Mouse (Mus musculus) kidney, adult 2 months (tissue): ENCODE results near the gene Trappc3l. TPM values are rescaled to one million over a fixed set of nuclear protein-coding genes. Genes with fewer than 3 reads are reported as not detected.

Experiments
- DNase-seq: peaks from one replicate; pipeline ENCODE4 v3.0.0; 2021
- H3K27ac ChIP-seq: fragments of 200-500 bp; 2 replicates; pipeline ENCODE4 v1.5.1; 2012; ENCODE audit warnings: low read depth, low read length, control low read depth, inconsistent platforms; ENCODE audit not compliant: insufficient read depth
- H3K27me3 ChIP-seq: fragments of 200-500 bp; replicated peaks from 2 replicates; pipeline ENCODE4 v1.6.1; 2012; ENCODE audit warnings: mild to moderate bottlenecking, moderate library complexity, low read length, inconsistent platforms; ENCODE audit not compliant: control insufficient read depth, insufficient read depth
- H3K36me3 ChIP-seq: fragments of 200-500 bp; 2 replicates; pipeline ENCODE4 v1.6.1; 2012; ENCODE audit warnings: mild to moderate bottlenecking, moderate library complexity, low read length, inconsistent platforms; ENCODE audit not compliant: control insufficient read depth, insufficient read depth
- H3K4me1 ChIP-seq: fragments of 200-500 bp; 2 replicates; pipeline ENCODE4 v1.6.1; 2011; ENCODE audit warnings: low read length; ENCODE audit not compliant: control insufficient read depth, insufficient read depth
- H3K4me3 ChIP-seq: fragments of 200-500 bp; 2 replicates; pipeline ENCODE4 v1.5.1; 2011; ENCODE audit warnings: mild to moderate bottlenecking, low read depth, low read length, control low read depth; ENCODE audit not compliant: insufficient read depth
- CTCF ChIP-seq: fragments of 200-500 bp; conservative IDR thresholded peaks from 2 replicates; pipeline ENCODE4 v1.5.1; 2011; ENCODE audit warnings: low read depth, mild to moderate bottlenecking, control low read depth, low read length, moderate library complexity, mixed read lengths; ENCODE audit not compliant: insufficient read depth, insufficient read length
- POLR2A ChIP-seq: fragments of 200-500 bp; IDR thresholded peaks from one replicate; pipeline ENCODE4 v1.6.1; 2011; ENCODE audit warnings: low read depth, low read length, control low read depth
- WGBS: fragments of 180-500 bp; shearing (Covaris S2); methylation state at CpG from one replicate; pipeline ENCODE4 v1.1.7; 2018; 5-methylcytosine and 5-hydroxymethylcytosine counted together
- polyA plus RNA-seq: library from polyadenylated mRNA; depleted of rRNA; stranded (reverse); fragments of >200 nt; gene quantifications from 2 replicates; pipeline ENCODE4 v1.2.3, GENCODE M21; 2012

Gene Trappc3l
- polyA plus RNA-seq, 1 experiment: not detected

DNA sequence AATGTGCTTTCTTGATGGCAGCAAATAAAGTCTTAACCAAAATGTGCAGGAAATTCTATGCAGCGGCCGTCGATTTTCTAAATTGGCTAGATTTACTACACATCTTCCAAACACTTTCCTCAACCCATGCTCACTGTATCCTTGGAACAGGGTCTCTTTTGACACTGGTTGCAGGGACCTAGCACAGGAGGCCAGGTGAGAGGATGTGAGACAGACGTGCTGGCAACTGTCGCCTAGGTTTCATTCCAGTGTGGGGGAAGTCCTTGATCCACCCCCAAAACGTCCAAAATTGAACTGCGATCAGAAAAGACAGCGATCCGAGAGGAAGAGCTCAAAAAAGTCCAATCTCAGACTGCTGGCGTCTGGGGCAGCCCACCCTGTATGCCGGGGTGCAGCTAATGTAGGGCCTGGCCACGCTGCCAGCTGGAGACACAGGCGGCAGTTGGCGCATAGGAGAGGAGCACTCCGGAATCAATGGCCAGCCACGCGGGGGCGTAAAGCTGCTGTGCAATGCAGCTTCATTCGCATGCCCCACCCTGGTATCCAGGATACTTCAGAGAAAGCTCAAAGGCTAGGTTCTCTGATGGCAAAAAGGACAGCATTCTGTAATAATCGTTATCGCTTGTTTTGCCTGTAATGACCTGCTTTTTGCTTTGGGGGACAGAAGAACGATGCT, 3.6 kb upstream of the Trappc3l start:
- Histone ChIP-seq H3K27ac (no peak overlapping the region), H3K27me3 (no peaks in the 10 kb centered on the region), H3K4me1 (no peaks in the 10 kb centered on the region), H3K4me3 (no peak overlapping the region), H3K36me3 (no peaks in the 10 kb centered on the region)
- TF ChIP-seq POLR2A (no peak), CTCF (peak; percentile 72)
- WGBS: 22% methylated on average over 22 of the region's 22 CpGs
- DNase-seq: peak; percentile 71

- peak; percentile 36 for TF ChIP-seq CTCF
- TF ChIP-seq POLR2A: no peak
- no peaks in the 10 kb centered on the region for H3K4me1 ChIP-seq
- no peak overlapping the region for H3K4me3 ChIP-seq
- 10% methylated on average over 5 of the region's 5 CpGs for WGBS
- no peaks in the 10 kb centered on the region for H3K27me3 ChIP-seq
- no peaks in the 10 kb centered on the region for H3K36me3 ChIP-seq
- peak; percentile 43 for DNase-seq
- no peak overlapping the region for H3K27ac ChIP-seq
These were observed 810 bp upstream of the Trappc3l start for GRCm38 (mm10) chr10:34036587-34036986.

- TF ChIP-seq CTCF: no peak
- TF ChIP-seq POLR2A: no peak
- H3K4me3 ChIP-seq: no peak within 1 kb of the TSS
- no peak within 1 kb of the TSS for H3K27ac ChIP-seq
- H3K4me1 ChIP-seq: no peaks in the 10 kb centered on the region
- 87% methylated on average over 5 of the region's 5 CpGs for WGBS
- H3K27me3 ChIP-seq: no peaks in the 10 kb centered on the region
- DNase-seq: no peak
- no peaks in the 10 kb centered on the region for H3K36me3 ChIP-seq
These were observed 6.8 kb downstream of the Trappc3l start, which contains the start of gene Calhm4 for GRCm38 (mm10) chr10:34044210-34044609. TSS of gene Calhm4 (minus strand) at chr10:34044310.

GRCm38 (mm10) chr10:34053987-34054386, 16.6 kb downstream of the Trappc3l start:
- H3K4me1 ChIP-seq: no peaks in the 10 kb centered on the region
- no peaks in the 10 kb centered on the region for H3K36me3 ChIP-seq
- H3K27me3 ChIP-seq: no peaks in the 10 kb centered on the region; the same call in 1 of the 2 replicates
- no peak overlapping the region for H3K4me3 ChIP-seq
- no peak overlapping the region for H3K27ac ChIP-seq
- no peak for TF ChIP-seq CTCF
- no peak for TF ChIP-seq POLR2A
- 78% methylated on average over 2 of the region's 2 CpGs for WGBS
- DNase-seq: no peak

DNA sequence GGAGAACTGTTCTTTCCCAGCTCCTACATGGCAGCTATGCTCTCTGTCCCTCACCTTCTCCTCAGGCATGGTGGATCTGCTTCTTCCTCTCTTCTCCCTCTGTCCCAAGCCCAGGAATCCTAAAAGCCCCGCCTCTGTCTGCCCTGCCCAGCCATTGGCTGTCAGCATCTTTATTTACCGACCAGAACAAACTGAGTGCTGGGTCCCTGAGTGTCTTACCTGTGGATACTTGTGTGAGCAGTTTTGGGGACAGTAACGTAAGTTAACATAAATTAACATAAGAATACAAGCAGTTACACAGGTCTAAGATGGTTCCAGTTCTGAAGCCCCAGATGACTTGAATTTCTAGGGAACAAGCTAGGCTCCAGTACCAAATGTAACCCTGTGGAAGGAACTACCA, 29.2 kb downstream of the Trappc3l start:
- H3K4me1 ChIP-seq: no peaks in the 10 kb centered on the region
- no peak overlapping the region for H3K4me3 ChIP-seq
- TF ChIP-seq POLR2A (no peak), CTCF (no peak)
- DNase-seq: no peak
- WGBS: 63% methylated on average over 3 of the region's 3 CpGs
- no peaks in the 10 kb centered on the region for H3K36me3 ChIP-seq
- H3K27me3 ChIP-seq: no peaks in the 10 kb centered on the region
- no peak overlapping the region for H3K27ac ChIP-seq

- H3K36me3 ChIP-seq: no peaks in the 10 kb centered on the region
- WGBS: 61% methylated on average over 1 of the region's 1 CpGs
- H3K27ac ChIP-seq: no peak overlapping the region
- H3K27me3 ChIP-seq: no peaks in the 10 kb centered on the region
- no peak overlapping the region for H3K4me3 ChIP-seq
- TF ChIP-seq POLR2A (no peak), CTCF (no peak)
- H3K4me1 ChIP-seq: no peaks in the 10 kb centered on the region
- DNase-seq: no peak
These were observed 32.2 kb downstream of the Trappc3l start for GRCm38 (mm10) chr10:34069606-34070005.

DNA sequence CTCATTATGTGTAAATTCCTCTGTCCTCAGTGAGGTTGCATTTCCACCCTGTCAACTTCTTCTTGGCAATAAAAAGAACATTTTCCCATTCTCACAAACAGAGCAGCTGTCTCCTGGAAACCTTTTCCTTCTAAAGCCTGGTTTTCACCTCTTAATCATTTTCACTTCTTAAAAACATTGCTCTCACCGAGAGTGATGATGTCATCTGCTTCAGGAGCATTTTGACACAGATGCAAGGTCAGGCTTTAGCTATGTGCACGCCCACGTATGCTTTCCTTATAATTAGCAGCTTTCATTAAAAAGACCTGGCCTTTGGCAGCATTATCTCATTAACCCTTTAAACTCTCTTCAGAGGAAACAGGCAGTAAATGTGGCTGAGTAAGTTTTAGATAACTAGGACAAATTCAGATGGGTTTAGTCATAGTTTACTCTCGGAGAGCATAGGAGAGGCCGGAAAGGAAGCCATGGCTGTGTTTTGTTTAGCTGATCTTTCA, 33.6 kb downstream of the Trappc3l start:
- WGBS: 44% methylated on average over 5 of the region's 5 CpGs
- Histone ChIP-seq H3K27ac (no peak overlapping the region), H3K27me3 (no peaks in the 10 kb centered on the region), H3K36me3 (no peaks in the 10 kb centered on the region), H3K4me1 (no peaks in the 10 kb centered on the region), H3K4me3 (no peak overlapping the region)
- no peak for DNase-seq
- TF ChIP-seq CTCF (no peak), POLR2A (no peak)
